Mouse (Mus musculus) granulocyte monocyte progenitor cell, adult 5-6 weeks (primary cell): ENCODE data around the gene Vash1. TPM values are rescaled to one million over a fixed set of nuclear protein-coding genes. Genes with fewer than 3 reads are reported as not detected.
A peak's percentile ranks its signal among the peaks of the same experiment; 100 is the strongest.

ENCODE experiments used
- ATAC-seq: replicated peaks from 2 replicates; pipeline ENCODE4 v1.8.0; 2016; ENCODE audit warnings: mild to moderate bottlenecking, moderate TSS enrichment, inconsistent platforms; ENCODE audit not compliant: poor library complexity, severe bottlenecking
- total RNA-seq, 2 experiments: library from RNA; stranded (forward) in 1 of 2; stranded (reverse) in 1 of 2; fragments of 200-712, 200-1000 nt in 1 of 2; fragments of >200 nt in 1 of 2; fragmentation: Nextera tagmentation in 1 of 2; gene quantifications; 2 replicates each; pipeline ENCODE4 v1.2.3; 2014 to 2017

The Vash1 gene
- total RNA-seq (2014; fragmentation: Nextera tagmentation) (0.41 TPM in 1 of 2 replicates, not detected in the other), total RNA-seq (2017) (0.21 TPM in 1 of 2 replicates, not detected in the other)

GRCm38 (mm10) chr12:86678591-86679545, at the start of gene Vash1:
Vash1 (plus strand) TSS chr12:86678700.
- ATAC-seq, result peak; percentile 68

DNA sequence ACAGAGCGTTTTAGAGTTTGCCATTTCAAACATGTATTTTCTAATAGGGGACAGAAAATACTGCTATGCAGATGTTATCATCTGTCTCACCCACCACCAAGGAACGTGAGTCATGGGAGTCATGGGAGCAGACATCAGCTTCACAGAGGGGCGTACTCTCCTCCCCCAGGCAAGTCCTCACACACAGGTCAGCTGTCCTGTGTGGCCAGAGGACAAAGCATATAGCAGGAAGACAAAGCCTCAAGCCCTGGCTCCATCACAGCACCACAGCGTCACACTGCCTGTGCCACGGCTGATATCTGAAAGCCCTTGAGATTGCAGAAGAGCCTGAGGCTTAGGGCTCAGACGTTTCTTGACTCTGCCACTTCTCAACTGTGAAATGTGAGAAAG, 49.7 kb upstream of the Vash1 start:
- ATAC-seq, result no peak

GRCm38 (mm10) chr12:86641763-86642162, 36.7 kb upstream of the Vash1 start:
- no peak; the same call in 1 of the 2 replicates for ATAC-seq

GRCm38 (mm10) chr12:86644512-86645273, 33.8 kb upstream of the Vash1 start:
- ATAC-seq, result no peak

DNA sequence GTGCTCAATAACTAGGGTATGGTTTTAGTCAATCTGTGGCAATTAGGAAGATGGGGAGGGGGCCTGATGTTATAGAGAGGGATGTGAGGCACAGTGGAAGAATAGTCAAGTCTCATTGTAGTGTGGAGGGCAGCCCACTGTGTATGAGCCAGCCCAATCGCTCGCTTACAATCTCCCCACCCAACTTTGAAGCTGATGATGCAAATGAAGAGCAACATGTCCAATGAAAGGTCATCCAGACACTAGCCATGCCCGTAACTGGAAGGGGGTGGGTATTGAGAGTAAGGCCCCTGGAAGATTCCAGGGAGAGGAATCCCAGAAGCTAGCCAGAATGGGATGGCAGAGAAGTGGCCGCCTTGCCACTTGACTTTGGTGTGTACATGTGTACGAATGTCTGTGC, 33.0 kb upstream of the Vash1 start:
- ATAC-seq, result no peak

GRCm38 (mm10) chr12:86646831-86647230, 31.7 kb upstream of the Vash1 start:
- ATAC-seq, result no peak

- no peak for ATAC-seq
Observed at GRCm38 (mm10) chr12:86647279-86647678, 31.2 kb upstream of the Vash1 start.

GRCm38 (mm10) chr12:86647736-86648135, 30.8 kb upstream of the Vash1 start:
- ATAC-seq, result no peak

DNA sequence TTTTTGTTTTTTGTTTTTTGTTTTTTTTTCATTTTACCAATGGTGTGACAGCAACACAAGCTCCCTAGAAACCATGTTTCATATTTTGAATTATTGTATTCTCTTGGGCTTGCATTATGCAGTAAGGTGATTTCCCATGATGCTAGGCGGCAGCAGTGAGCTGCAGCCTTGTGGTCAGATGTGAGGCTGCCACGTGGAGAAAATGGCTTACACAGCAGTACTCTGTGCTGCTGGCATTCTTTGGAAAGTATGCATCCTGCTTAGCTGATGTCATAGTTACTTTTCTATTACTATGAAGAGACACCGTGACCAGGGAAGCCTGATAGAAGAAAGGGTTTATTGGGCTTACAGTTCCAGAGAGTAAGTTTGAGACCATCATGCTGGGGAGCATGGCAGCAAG, 30.0 kb upstream of the Vash1 start:
- ATAC-seq, result no peak

DNA sequence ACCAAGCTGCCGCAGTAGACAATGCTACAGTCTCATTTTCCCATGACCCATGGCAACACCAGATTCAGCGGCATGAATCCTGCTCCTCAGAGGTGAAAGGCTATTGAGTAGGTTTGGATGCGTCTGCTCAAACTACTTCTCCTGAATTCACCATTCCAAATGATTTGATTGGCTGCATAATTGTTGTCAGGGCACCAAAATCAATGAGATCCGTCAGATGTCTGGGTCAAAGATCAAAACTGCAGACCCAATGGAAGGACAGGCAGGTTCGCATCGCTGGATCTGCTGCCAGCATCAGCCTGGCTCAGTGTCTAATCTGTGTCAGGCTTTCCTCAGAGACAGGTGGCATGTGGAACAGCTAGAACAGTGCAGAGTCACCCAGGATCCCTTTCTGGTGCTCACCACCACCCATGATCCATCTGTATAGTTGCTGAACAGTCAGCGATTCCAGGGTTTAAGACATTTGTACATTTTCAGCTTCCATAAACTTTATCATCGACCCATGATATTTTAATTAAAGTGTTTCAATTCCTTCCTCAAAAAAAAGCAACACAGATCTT, 27.1 kb upstream of the Vash1 start:
- ATAC-seq, result no peak

- no peak for ATAC-seq
Observed at GRCm38 (mm10) chr12:86652570-86653041, 25.9 kb upstream of the Vash1 start.

DNA sequence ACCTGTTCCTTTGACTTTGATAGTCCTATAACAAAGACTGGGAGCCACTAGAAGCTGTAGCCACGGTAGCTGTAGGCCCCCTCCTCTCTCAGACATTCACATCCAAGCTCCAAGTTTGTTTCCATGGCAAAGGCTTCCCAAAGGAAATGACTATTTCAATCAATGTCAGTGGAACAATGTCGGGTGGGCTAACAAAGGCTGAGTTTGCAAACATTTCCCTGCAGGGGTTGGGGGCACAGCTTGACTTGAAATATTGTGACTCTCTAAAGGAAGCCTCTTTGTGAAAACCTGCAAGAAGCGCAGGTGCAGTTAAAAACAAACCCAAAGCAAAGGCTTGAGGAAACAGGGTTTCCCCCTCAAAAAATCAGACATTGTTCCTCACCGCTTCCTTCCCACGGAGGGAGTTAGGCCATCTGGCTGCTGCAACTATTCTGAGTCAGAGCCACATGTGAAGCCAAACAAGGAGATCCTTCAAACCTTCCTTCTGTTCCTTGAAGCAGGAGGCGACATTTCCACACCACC, 19.0 kb upstream of the Vash1 start:
- no peak for ATAC-seq

- ATAC-seq, result no peak
Observed at GRCm38 (mm10) chr12:86660466-86660865, 18.0 kb upstream of the Vash1 start.

- 0 out of 2 replicates have a peak, but pooled peaks have one; percentile 17 for ATAC-seq
Observed at GRCm38 (mm10) chr12:86665656-86666055, 12.8 kb upstream of the Vash1 start.

GRCm38 (mm10) chr12:86668404-86668803, 10.1 kb upstream of the Vash1 start:
- no peak for ATAC-seq

DNA sequence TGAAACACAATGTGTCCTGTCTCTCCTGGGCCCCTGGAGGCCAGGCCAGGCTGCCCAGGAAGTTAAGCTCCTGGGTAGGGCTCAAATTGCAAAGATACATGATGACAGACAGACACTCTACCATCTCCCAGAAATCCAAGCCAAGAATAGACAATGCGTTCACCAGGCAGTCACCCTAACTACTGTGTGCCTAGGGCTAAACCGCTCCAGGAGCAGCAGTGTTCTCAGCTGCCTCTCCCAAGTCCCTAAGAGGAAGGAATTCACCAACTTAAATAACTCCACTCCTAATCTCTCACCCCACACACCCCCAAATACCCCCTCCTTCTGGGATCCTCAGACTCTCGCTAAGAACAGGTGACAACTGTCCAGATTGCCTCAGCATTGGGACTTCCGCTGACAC, 6.4 kb upstream of the Vash1 start:
- no peak for ATAC-seq

DNA sequence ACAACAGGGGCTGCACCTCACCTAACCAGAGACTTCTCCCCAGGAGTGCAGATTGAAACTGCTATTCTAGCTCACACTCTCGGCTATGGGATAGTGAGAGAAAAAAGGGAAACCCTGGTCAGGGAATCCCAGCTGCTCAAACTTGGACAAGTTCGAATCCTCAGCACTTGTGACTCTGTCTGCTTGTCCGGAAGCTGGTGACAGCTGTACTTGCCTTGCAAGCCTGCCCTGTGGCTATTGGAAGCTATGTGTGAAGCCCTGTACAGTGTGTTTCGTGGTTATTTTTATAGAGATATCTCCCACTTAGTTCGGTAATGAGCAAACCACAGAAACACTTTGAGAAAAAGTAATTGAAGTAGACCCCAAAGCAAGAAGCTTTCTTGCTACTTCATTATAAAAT, 6.0 kb upstream of the Vash1 start:
- no peak for ATAC-seq

DNA sequence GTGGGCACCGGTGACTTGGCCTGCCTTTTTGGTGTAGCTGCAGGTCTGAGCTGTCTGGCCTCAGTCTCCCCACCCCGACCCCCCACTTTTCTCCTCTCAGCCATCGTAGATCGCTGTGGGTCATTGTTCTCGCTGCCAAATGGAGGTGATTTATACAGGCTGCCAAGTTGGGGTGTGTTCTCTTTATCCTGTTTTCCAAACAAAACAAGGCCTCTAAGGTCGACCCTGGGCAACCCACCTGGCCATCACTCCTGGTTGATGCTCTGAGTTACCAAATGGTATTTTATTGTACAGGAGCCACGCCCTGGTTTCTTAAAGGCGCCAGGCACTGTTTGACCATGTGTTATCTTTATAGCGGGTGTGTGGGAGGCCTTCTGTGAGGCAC, 1.0 kb downstream of the Vash1 start:
- no peak for ATAC-seq

DNA sequence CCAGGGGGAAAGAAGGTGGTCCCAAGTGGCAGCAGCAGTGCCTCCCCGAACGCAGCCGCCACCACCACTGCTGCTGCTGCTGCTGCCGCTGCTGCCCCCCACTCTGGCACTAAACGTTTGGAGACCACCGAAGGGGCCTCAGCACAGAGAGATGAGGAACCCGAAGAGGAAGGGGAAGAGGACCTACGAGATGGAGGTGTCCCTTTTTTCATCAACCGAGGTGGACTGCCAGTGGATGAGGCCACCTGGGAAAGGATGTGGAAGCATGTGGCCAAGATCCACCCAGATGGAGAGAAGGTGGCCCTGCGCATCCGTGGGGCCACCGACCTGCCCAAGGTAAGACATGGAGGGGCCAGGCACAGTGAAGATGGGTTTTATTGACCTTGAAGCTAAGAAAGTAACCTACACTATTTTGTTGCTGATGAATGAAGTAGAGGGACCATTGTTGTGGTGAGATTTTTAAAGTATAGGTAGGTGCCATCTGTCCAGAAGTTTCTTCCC, 1.5 kb downstream of the Vash1 start:
- ATAC-seq, result no peak

- ATAC-seq, result no peak
Observed at GRCm38 (mm10) chr12:86680591-86681193, 2.2 kb downstream of the Vash1 start.
